Mouse (Mus musculus) cerebellum, adult 9-10 months (tissue): ENCODE results near the gene Cd93.

Source experiments
- DNase-seq: peaks from one replicate; pipeline ENCODE4 v3.0.0; 2022

Gene Cd93

GRCm38 (mm10) chr2:148441421-148441820 lies 1.9 kb downstream of the Cd93 start:
- no peak for DNase-seq

DNA sequence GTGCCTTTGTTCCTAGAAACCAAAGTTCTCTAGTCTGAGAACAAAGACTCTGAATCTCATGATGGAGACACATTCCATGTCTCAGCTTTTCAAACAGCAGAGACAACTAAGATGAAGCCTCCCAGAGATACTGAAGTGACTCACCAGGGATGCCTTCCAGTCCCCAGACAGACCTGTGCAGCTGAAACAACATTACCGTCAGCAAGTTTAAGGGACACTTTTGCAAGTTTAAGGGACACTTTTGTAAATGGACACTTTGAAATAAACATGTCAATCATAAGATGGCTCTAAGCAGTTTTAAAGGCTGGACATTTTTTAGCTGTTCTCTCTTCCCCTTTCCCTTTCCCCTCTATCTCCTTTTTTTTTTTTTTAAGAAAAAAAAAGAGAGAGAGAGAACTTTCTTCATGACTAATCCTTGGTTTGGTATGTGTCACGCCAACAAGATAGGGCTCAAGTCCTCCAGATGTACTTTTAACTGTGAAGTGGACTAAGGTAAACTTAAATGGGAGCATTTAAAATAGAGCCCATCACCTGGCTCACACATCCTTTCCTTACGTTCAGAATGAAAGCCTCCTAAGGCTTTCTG lies 3.6 kb downstream of the Cd93 start:
- DNase-seq = no peak

DNA sequence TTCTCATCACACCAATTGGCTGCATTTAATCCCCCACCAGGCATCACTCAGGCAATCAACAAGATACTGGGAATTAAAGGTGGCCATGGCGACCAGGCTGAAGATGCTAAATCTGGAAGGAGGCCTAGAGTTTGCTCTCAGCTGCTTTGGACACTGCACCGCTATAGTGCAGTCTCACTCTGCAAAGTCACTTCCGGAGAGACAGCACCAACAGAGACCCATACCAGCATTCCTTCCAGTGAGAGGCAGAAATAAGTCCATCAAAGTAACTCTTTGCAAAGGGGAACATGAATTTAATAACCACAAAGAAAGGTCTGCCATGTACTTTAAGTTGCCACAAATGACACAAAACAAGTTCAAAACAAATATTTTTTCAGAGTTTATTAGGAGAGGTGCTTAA lies 7.1 kb downstream of the Cd93 start:
- DNase-seq = no peak

DNA sequence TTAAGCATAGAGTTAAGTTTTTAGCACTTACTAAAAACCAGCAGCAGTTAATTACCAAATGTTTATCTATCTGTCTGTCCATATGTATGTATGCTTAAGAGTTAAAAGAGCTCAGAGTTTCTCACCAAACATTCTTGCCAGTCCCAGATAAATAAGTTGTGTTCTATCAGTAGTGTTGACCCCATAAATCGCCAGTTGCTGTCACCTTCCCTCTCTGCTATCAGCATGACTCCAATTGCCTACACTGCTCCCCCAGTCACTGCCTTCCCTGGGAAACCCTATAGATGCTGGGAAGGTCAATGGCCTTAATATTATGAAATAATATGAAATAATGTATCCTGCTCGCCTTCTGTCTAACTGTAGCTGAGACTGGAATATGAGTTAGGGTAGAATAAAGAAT lies 11.0 kb downstream of the Cd93 start:
- DNase-seq = no peak

DNA sequence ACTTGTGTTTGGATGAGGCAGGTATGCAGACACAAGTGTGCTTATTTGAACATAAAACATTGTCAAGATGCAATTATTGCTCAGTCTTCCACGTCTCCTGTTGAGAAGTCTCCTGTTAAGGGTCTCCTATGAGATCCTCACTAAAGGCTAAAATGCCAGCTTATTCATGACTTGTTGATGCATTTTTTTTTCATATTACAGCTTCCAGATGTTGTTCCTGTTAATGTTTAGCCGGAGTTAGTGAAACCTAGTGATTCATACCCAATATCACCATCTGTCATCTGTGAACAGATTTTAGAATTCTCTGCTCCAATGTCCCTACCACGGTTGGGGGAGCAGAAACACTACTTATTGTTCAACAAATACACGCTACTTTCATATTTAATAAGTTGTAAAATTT lies 12.4 kb downstream of the Cd93 start:
- DNase-seq = no peak

DNA sequence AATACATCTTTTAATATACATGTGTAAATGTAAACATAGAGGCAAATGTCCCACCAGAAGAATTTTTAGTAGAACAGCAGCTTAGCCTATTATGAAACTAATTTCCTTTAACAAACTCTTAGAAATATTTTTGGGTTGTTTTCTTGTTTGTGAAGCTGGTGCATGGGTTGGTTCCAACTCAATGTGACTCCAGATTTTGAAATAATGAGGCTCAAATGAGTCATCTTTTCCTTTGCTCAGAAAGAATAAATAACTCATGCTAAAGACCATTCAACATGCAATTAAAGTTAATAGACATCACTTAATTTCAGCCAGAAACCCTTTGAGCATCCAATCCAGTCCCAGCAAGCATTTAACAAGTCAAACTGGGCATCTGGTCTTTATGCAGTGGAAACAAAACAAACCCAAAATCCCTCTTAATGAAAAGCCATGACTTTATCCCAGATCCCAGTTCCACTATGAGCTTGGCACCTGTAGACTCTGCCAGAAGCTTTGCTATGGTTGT lies 14.3 kb downstream of the Cd93 start:
- no peak for DNase-seq

DNA sequence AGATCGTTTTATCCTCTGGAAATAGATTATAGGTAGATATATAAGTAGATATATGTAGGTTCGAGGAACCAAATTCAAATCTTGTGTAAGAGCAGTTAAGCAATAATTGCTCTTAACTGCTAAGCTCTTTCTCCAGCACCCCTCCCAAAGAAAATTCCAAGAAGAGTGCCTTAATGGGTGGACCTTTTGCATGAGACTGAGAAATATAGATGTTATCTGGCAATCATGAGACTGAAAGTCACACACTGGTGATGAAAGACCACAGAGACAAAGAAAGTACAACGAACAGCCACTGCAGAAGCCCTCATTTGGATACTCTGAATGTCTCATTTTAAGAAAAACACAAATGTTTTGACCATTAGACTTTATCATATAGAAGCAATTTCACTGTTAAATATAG lies 14.8 kb downstream of the Cd93 start:
- DNase-seq = no peak

DNA sequence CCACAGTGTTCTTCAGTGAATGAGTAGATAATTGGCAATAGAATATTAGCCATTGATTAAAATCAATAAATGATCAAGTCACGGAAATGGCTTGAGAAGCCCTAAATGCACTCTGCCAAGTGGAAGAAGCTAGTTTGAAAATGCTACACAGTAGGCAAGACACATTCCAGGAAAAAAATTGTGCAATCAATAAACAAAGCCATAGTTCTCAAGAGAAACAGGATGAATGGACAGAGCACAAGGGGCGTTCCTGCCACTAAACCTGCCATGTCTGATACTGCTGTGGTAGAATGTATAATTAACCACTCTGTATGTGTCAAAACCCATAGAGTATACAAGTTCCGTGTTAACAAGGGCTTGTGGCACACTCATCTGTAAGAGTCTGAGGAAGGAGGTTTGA lies 15.8 kb downstream of the Cd93 start:
- DNase-seq = no peak

DNA sequence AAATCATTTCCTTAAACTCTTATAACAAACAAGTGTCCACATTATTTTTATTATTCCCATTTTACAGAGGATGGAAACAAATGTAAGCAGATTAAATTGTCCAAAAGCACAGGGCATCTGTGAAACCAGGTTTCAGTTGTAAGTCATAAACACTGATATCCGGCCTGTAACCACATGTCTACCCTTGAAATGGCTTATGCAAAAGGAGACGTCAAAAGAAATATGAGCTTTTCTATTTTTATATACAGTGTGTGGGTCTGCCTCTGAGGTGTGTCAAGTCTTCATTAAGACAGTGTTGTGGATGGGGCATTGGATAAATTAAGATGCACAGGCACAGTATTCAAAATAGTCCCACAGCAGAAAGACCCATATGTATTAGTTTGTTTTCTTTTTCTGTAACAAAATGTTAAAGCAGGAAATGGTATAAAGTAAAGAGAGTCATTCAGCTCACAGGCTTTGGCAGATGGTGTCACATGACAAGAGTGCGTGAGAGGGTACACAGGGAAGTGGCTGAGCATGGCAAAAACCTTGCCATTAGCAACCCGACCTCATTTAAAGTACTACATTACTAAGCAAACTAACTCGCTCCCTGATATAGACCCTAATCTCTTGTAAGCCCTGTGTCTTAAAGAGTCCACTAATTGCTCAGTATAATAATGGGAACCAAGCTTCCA lies 17.5 kb downstream of the Cd93 start:
- DNase-seq = no peak

DNA sequence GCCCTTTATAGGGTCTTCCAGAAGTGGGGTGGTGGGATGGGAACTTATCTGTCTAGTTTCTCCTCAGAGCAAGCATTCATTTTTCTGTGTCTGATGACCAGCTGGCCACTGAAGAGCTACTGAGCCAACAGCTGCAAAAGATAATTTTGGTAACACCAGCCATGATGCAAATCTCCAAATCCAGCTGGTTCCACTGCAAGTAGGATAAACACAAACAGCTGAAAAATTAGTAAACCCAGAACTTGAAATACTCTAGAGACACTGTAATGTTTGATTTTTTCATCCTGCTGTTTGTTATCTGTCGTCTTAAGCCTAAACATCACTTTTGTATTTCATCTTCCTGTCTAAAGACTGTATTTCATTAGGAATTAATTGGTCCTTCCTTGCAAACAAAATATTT lies 21.7 kb downstream of the Cd93 start:
- no peak for DNase-seq

DNA sequence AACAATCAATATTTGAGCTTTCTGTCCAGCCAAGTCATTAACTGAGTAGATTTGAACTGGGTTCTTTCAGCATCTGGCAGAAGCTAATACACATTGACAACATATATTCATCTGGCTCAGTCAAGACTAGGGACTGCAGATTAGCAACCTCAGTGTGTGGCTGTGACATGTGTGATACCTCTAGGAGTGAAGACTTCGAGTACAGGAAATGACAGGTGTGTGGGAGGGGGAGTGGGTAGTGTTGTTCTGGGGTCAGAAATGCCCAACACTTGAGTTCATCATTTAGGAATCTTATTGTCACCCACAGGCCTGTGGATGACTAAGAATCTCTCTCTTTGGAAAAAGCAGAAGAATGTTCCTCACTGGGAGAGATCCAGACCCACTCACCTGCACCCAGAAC lies 22.3 kb downstream of the Cd93 start:
- no peak for DNase-seq

- DNase-seq = no peak
Observed at GRCm38 (mm10) chr2:148419776-148420175, 23.6 kb downstream of the Cd93 start.

DNA sequence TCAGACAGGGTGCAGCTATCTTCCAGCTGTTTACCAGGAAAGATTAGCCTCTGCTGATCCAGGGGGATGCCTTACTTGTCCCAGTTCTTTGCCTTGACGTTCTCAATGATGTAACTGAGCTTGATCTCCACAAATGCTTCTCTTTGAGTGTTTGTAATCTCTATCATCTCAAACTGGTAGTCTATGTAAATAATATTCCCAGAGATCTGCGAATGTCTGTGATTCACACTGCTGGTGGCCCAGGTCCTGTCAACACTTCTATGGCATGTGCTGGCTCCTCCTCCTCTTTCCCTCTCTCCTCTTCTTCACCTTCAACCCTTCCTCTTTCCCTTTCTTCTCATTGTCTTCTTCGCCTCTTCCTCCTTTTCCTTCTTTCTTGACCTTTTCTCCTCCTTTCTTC lies 24.2 kb downstream of the Cd93 start:
- no peak for DNase-seq

- DNase-seq = no peak
Observed at GRCm38 (mm10) chr2:148409821-148410220, 33.5 kb downstream of the Cd93 start.

DNA sequence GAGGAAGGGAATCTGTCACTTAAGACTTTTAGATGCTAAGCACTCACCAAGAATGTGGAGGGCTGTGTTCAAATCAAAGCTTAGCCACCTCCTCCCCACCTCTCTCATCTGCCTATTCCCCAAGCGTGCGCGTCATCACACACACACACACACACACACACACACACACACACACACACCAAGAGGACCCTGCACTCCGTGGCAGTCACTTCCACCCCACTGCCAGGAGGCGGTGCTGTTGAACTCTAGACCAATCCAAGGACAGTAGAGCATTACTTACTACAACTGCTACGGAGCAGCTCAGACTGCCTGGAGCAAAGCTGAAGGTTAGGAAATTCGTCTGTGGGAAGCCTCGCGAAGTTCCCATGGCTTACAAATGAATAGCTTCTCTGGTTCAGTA lies 34.2 kb downstream of the Cd93 start:
- peak; percentile 7 for DNase-seq

- no peak for DNase-seq
Observed at GRCm38 (mm10) chr2:148408761-148409120, 34.6 kb downstream of the Cd93 start.

DNA sequence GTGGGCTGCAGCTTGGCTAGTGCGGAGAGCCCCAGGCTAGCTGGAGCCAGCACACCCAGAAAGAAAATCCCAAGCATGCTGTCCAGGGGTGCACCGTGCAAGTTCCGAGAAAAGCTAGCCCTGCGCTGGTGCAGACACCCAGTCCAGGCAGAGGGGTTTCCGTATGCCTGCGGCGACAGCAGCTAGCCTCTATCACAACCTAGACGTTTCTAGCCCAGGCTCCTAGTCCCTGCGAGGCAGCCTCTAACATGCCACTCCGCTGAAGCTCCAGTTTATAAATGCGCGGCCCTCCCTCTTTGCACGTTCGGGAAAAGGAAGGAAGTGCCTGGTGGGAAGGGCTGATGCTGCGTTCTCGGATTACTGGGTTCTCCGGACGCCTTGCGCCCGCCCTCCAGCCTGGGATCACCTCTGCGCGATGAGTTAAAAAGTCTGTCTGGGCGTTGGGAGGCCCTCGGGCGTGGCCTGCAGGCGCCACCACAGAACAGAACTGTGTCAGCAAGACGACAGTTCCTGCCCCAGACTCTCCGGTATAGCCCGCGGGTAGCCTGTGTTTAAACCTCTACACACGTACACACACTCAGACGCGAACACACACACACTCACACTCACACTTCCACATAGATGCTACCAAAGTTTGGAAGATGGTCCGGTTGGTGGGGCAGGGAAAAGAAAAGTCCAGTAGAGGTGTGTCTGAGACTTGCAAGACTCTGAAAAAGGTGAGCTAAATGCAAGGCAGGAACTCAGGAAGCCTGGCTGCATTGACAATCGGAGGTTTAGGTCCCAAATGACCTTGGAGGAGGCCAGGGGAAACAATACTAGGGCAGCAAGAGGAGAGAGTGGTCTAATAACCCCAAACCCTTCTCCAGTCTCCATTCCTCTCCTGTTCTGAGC lies 35.2 kb downstream of the Cd93 start, which contains the start of gene Thbd:
Gene Thbd (minus strand): TSS at position 319 of the 891 bp plus-strand sequence.
- no peak for DNase-seq

DNA sequence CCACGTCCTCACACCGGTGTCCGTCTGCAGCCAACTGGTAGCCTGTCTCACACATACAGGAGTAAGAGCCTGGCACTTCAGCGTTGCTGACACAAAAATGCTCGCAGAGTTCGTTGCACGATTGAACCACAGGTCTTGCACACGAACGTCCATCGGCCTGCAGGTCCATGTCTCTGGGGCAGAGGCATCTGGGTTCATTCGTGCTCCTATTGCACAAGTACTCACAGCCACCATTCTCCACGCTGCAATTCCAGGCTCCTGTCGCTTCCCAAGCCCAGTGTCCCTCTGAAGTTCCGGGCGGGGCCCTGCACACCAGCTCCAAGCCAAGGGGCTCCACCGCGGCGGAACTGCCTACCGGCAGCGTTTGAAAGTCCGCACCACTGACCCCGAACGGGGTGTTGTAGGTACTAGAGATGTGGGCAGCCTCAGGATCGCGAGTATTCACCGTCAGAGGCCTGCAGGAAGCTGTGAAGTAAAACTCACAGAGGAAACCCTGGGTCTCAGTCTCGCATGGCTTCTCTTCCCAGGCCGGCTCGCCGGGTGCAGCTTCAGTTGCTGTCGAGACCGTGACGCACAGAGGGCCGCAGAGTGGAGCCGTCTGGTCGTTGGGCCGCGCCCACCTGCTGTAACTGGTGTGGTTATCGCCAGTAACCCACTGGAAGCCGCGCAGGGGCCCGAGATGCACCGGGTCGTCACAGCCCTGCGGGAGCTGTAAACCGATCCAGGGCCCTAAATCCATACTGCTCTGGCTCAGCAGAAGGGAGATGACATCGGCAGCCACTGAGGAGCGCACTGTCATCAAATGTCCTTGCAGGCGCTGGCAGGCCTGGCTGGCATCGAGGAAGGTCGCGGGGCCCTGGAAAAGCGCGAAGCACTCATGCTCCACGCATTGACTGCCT lies 36.1 kb downstream of the Cd93 start:
- DNase-seq = no peak

DNA sequence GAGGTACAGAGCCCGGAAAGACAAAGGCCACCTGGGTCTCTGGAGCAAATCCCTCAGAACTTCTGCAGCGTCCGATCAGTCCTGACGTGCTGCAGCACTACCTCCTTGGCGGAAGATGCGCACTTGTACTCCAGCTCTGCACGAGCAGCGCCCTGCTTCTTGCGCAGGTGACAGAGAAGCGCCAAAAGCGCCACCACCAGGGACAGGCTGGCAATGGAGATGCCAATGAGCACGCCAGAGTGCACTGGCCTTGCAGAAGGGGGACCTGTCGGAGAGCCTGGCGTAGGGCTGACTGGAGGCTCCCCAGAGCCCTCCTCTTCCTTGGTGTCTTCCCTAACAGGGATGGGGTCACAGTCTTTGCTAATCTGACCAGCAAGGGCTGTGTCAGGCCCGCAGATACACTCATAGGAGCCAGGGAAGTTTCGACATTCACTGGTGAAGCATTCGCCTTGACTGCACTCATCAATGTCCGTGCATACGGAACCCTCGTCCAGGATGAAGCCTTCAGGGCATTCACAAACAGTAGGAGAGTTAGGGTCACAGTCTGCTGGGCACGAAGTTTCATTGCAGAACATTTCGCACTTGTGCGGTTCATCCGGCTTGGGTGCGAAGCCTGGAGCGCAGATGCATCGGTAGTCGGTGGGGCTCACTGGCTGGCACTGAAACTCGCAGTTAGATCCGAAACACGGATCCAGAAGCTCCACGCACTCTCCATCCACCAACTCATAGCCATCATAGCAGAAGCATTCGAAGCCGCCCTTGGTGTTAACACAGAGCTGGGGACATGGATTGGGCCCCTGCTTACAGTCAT lies 37.0 kb downstream of the Cd93 start:
- no peak for DNase-seq

- DNase-seq = no peak
Observed at GRCm38 (mm10) chr2:148404906-148405305, 38.5 kb downstream of the Cd93 start.

GRCm38 (mm10) chr2:148402227-148402626 lies 41.1 kb downstream of the Cd93 start:
- no peak for DNase-seq
